Mouse (Mus musculus) liver, adult 2 months (tissue): ENCODE results near the gene Gm37240.

Experiments
- CTCF ChIP-seq: fragments of 200-500 bp; IDR thresholded peaks from 2 replicates; pipeline ENCODE4 v1.5.1; 2011; ENCODE audit warnings: low read depth, low read length, control low read depth
- POLR2A ChIP-seq: fragments of 200-500 bp; IDR thresholded peaks from 2 replicates; pipeline ENCODE4 v1.6.1; 2011; ENCODE audit warnings: low read length, control low read depth; ENCODE audit not compliant: insufficient read depth; ENCODE audit errors: extremely low read depth

- no peak for TF ChIP-seq POLR2A
- no peak for TF ChIP-seq CTCF
These were observed 1118.4 kb downstream of the Gm37240 start for GRCm38 (mm10) chr3:84768940-84769339.
